Mouse (Mus musculus) midbrain, embryonic 10.5 days (tissue): ENCODE measurements around the gene Wdr61. TPM values are rescaled to one million over a fixed set of nuclear protein-coding genes. Genes with fewer than 3 reads are reported as not detected.
"Not testable (repeated sequence)": the region's sequence is repeated elsewhere in the genome, so short reads cannot be mapped to it uniquely, and the experiment has no call there.

Experiments
- DNase-seq: peaks from one replicate; pipeline ENCODE4 v3.0.0-alpha.2; 2017; ENCODE audit warnings: low spot score
- H3K27ac ChIP-seq: fragments of 300-500 bp; sonication (generic); replicated peaks from 2 replicates; pipeline ENCODE4 v1.5.1; 2016; ENCODE audit warnings: mild to moderate bottlenecking
- H3K27me3 ChIP-seq: fragments of 300-500 bp; sonication (generic); 2 replicates; pipeline ENCODE4 v1.6.1; 2016; ENCODE audit warnings: low read depth, mild to moderate bottlenecking; ENCODE audit not compliant: poor library complexity, severe bottlenecking
- H3K36me3 ChIP-seq: fragments of 300-500 bp; sonication (generic); 2 replicates; pipeline ENCODE4 v1.6.1; 2016; ENCODE audit warnings: mild to moderate bottlenecking, moderate library complexity
- H3K4me1 ChIP-seq: fragments of 300-500 bp; sonication (generic); 2 replicates; pipeline ENCODE4 v1.6.1; 2016
- H3K4me3 ChIP-seq: fragments of 300-500 bp; sonication (generic); 2 replicates; pipeline ENCODE4 v1.5.1; 2016; ENCODE audit warnings: mild to moderate bottlenecking, moderate library complexity
- H3K9me3 ChIP-seq: fragments of 300-500 bp; sonication (generic); replicated peaks from 2 replicates; pipeline ENCODE4 v1.6.1; 2016; ENCODE audit warnings: mild to moderate bottlenecking
- WGBS: fragments of 180-500 bp; shearing (Covaris S2); methylation state at CpG from one replicate; pipeline ENCODE4 v1.1.7; 2016; 5-methylcytosine and 5-hydroxymethylcytosine counted together
- polyA plus RNA-seq: library from polyadenylated mRNA; unstranded; fragments of >200 nt; fragmentation: Nextera tagmentation; extraction: Ambion mirVana; gene quantifications from 2 replicates; pipeline ENCODE4 v1.2.1, GENCODE M21; 2016

Gene Wdr61
- polyA plus RNA-seq, 1 experiment from 2014 or later, result 188 TPM

- DNase-seq, result peak; percentile 39
- not testable (repeated sequence) for H3K27ac ChIP-seq, H3K36me3 ChIP-seq, H3K9me3 ChIP-seq
- peaks cover 17% of the 10 kb centered on the region for H3K4me1 ChIP-seq
- peak overlapping the region; percentile 47 for H3K4me3 ChIP-seq
- 9% methylated on average over 31 of the region's 31 CpGs for WGBS
- peaks cover 22% of the 10 kb centered on the region for H3K27me3 ChIP-seq
Observed at GRCm38 (mm10) chr9:54691241-54691805, 43.0 kb downstream of the Wdr61 start.

- not testable (repeated sequence) for H3K9me3 ChIP-seq, H3K4me3 ChIP-seq, H3K36me3 ChIP-seq, H3K27ac ChIP-seq, DNase-seq
- peaks cover 17% of the 10 kb centered on the region for H3K4me1 ChIP-seq
- H3K27me3 ChIP-seq, result peaks cover 22% of the 10 kb centered on the region
- 82% methylated on average over 2 of the region's 2 CpGs for WGBS
Observed at GRCm38 (mm10) chr9:54690697-54691096, 43.6 kb downstream of the Wdr61 start.

- Histone ChIP-seq H3K27me3 (peaks cover 13% of the 10 kb centered on the region), H3K36me3 (no peaks in the 10 kb centered on the region), H3K4me1 (peaks cover 17% of the 10 kb centered on the region), H3K27ac (no peak overlapping the region), H3K9me3 (no peaks in the 10 kb centered on the region), H3K4me3 (no peak overlapping the region)
- no peak for DNase-seq
- WGBS, result 84% methylated on average over 8 of the region's 8 CpGs
Observed at GRCm38 (mm10) chr9:54689446-54689845, 44.9 kb downstream of the Wdr61 start.

GRCm38 (mm10) chr9:54687246-54688236, 46.8 kb downstream of the Wdr61 start:
- DNase-seq, result no peak
- H3K9me3 ChIP-seq, result no peaks in the 10 kb centered on the region
- WGBS, result 71% methylated on average over 14 of the region's 14 CpGs
- no peaks in the 10 kb centered on the region for H3K36me3 ChIP-seq
- peaks cover 17% of the 10 kb centered on the region for H3K4me1 ChIP-seq
- H3K27ac ChIP-seq, result no peak overlapping the region; the same call in 1 of the 2 replicates
- H3K27me3 ChIP-seq, result peaks cover 9% of the 10 kb centered on the region
- H3K4me3 ChIP-seq, result no peak overlapping the region

DNA sequence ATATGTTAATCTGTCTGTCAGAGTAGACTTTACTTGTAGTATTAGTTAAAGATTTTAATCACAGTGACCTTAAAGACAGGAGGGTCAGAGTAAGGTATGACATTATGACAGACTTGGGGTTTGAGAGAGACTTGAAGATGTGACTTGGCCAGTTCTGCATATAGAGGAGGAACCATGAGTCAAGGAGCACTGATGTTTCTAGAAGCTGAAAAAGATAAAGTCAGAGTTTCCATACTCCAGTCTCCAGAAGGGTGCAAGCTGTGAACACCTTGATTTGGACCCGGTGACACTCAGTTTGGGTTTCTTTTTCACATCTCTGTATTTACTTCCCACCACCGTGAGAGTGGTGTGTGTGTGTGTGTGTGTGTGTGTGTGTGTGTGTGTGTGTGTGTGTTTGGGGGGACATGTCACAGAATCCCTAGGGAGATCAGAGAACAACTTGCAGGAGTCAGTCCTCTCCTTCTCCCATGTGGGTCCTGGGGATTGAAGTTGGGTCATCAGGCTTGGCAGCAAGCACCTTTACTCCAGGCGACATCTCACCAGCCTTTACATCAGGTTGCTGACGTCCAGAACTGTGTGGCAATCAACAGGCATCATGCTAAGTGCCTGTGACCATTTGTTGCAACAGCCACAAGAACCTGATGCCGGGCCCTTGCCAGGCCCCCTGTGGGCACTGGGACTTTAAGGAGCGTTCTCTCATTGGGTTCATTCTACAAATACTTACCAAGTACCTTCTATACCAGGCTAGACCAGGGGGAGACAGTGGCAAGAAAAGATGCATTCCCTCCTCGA, 50.3 kb downstream of the Wdr61 start:
- H3K36me3 ChIP-seq, result no peaks in the 10 kb centered on the region
- no peaks in the 10 kb centered on the region for H3K9me3 ChIP-seq
- no peak overlapping the region for H3K27ac ChIP-seq
- H3K4me1 ChIP-seq, result peaks cover 9% of the 10 kb centered on the region
- no peaks in the 10 kb centered on the region for H3K27me3 ChIP-seq
- 78% methylated on average over 7 of the region's 7 CpGs for WGBS
- H3K4me3 ChIP-seq, result no peak overlapping the region
- DNase-seq, result no peak

- Histone ChIP-seq H3K4me1 (peaks cover 4% of the 10 kb centered on the region), H3K9me3 (no peaks in the 10 kb centered on the region), H3K27me3 (no peaks in the 10 kb centered on the region), H3K4me3 (no peak overlapping the region), H3K36me3 (no peaks in the 10 kb centered on the region), H3K27ac (no peak overlapping the region)
- WGBS, result 77% methylated on average over 4 of the region's 4 CpGs
- no peak for DNase-seq
Observed at GRCm38 (mm10) chr9:54682846-54683245, 51.5 kb downstream of the Wdr61 start.

- Histone ChIP-seq H3K4me1 (peaks cover 7% of the 10 kb centered on the region), H3K4me3 (peak overlapping the region; percentile 56), H3K9me3 (no peaks in the 10 kb centered on the region), H3K36me3 (no peaks in the 10 kb centered on the region), H3K27ac (peak overlapping the region; percentile 79), H3K27me3 (no peaks in the 10 kb centered on the region)
- DNase-seq, result peak; percentile 88
- 2% methylated on average over 14 of the region's 14 CpGs for WGBS
Observed at GRCm38 (mm10) chr9:54676531-54676986, 57.8 kb downstream of the Wdr61 start.

DNA sequence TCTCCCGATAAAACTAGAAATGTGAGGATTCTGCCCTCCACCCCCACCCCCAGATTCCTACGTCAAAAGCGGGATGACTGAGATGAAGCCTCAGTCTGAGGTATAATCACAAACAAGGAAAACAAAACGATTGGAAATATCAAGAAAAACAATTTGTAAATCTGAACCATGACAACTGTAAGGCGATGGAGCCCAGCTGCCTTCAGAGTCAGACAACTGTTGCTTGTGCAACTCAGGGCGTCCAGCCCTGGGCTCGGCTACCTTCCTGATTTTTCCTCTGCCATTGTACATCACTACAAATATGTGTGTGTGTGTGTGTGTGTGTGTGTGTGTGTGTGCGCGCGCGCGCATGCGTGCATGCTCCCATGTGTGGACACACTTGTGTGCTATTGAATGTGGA, 60.4 kb downstream of the Wdr61 start:
- H3K4me3 ChIP-seq, result no peak overlapping the region
- H3K27me3 ChIP-seq, result no peaks in the 10 kb centered on the region
- no peak overlapping the region for H3K27ac ChIP-seq
- WGBS, result 90% methylated on average over 13 of the region's 13 CpGs
- no peak for DNase-seq
- H3K36me3 ChIP-seq, result no peaks in the 10 kb centered on the region
- no peaks in the 10 kb centered on the region for H3K9me3 ChIP-seq
- peaks cover 7% of the 10 kb centered on the region for H3K4me1 ChIP-seq

DNA sequence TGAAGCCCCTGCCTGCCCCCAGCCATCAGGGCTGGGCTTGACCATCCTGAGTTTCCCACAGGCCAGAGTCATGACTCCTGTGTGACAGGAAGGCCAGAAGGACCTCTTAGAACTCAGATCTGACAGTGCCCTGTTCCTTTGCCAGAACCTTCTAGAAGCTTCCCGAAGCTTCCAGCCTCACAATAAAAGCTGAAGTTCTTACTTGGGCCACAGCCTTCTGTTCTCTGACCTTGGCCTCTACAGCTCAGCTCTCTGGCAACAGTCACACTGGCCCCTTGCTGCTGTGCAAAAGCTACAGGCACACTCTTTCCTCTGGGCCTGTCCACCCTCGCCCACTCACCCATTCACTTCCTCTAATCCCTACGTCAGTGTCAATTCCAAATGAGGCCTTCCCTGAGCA, 62.4 kb downstream of the Wdr61 start:
- Histone ChIP-seq H3K9me3 (no peaks in the 10 kb centered on the region), H3K27me3 (no peaks in the 10 kb centered on the region), H3K27ac (no peak overlapping the region), H3K36me3 (no peaks in the 10 kb centered on the region), H3K4me1 (peaks cover 7% of the 10 kb centered on the region), H3K4me3 (no peak overlapping the region)
- no peak for DNase-seq
- WGBS, result 86% methylated on average over 3 of the region's 3 CpGs

DNA sequence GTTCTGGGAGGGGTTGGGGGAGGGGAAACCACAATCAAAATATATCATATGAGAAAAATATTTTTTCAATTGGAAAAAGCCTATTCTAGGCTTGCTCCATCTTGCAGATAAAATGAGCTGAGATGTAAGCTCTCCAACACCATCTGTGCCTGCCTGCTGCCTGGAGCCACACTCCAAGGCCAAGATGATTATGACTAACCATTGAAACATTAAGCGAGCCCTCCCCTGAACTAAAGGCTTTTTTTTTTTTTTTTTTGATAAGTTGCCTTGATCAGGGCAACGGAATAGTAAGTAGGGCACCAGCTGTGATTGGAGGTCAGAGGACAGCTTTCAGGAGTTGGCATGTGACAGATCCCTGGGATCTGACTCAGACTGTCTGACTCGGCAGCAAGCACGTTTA, 65.9 kb downstream of the Wdr61 start:
- DNase-seq, result no peak
- Histone ChIP-seq H3K4me3 (no peak overlapping the region), H3K4me1 (no peaks in the 10 kb centered on the region), H3K27me3 (no peaks in the 10 kb centered on the region), H3K36me3 (no peaks in the 10 kb centered on the region), H3K27ac (no peak overlapping the region), H3K9me3 (no peaks in the 10 kb centered on the region)
- WGBS, result 73% methylated on average over 4 of the region's 4 CpGs

DNA sequence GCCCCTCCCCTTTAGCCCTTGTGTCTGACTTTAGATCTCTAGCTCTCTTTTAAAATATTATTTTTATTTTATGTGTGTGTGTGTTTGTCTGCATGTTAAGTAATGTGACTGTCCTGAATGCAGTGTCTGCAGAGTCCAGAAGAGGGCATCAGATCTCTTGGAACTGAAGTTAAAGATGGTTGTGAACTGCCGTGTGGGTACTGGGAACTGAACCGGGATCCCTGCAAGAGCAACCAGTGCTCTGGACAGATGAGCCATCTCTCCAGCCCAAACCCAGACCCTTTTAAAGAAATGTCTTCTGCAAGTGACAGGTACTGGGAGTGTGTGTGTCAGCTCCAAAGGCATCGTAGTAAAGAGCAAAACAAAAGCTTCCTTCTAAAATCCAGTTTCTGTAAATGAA, 68.2 kb downstream of the Wdr61 start:
- 92% methylated on average over 3 of the region's 3 CpGs for WGBS
- Histone ChIP-seq H3K4me3 (no peak overlapping the region), H3K27ac (no peak overlapping the region), H3K36me3 (no peaks in the 10 kb centered on the region), H3K4me1 (peaks cover 15% of the 10 kb centered on the region), H3K27me3 (no peaks in the 10 kb centered on the region), H3K9me3 (no peaks in the 10 kb centered on the region)
- DNase-seq, result no peak
